Mouse (Mus musculus) liver, embryonic 13.5 days (tissue): Measurements from ENCODE around the gene 1700025G04Rik. TPM values are rescaled to one million over a fixed set of nuclear protein-coding genes. Genes with fewer than 3 reads are reported as not detected.

Experiments used
- ATAC-seq: fragments of 200-750 bp; cut with Nextera tagmentation; 2 replicates; pipeline ENCODE4 v1.8.0; 2017; ENCODE audit warnings: low read depth, mild to moderate bottlenecking, moderate number of reproducible peaks, moderate library complexity
- DNase-seq: peaks from one replicate; pipeline ENCODE4 v3.0.0; 2022
- H3K27ac ChIP-seq: fragments of 300-500 bp; sonication (generic); 2 replicates; pipeline ENCODE4 v1.5.1; 2015; ENCODE audit warnings: moderate library complexity, mild to moderate bottlenecking, inconsistent platforms
- H3K27me3 ChIP-seq: fragments of 300-500 bp; sonication (generic); 2 replicates; pipeline ENCODE4 v1.6.1; 2015; ENCODE audit warnings: mild to moderate bottlenecking, inconsistent platforms
- H3K36me3 ChIP-seq: fragments of 300-500 bp; sonication (generic); 2 replicates; pipeline ENCODE4 v1.6.1; 2015; ENCODE audit warnings: mild to moderate bottlenecking, inconsistent platforms
- H3K4me1 ChIP-seq: fragments of 300-500 bp; sonication (generic); replicated peaks from 2 replicates; pipeline ENCODE4 v1.6.1; 2015; ENCODE audit warnings: inconsistent platforms
- H3K4me2 ChIP-seq: fragments of 300-500 bp; sonication (generic); 2 replicates; pipeline ENCODE4 v1.6.1; 2015; ENCODE audit warnings: inconsistent platforms, mild to moderate bottlenecking, moderate library complexity
- H3K4me3 ChIP-seq: fragments of 300-500 bp; sonication (generic); replicated peaks from 2 replicates; pipeline ENCODE4 v1.5.1; 2015; ENCODE audit warnings: mild to moderate bottlenecking, inconsistent platforms
- H3K9ac ChIP-seq: fragments of 300-500 bp; sonication (generic); 2 replicates; pipeline ENCODE4 v1.6.1; 2015; ENCODE audit warnings: mild to moderate bottlenecking, inconsistent platforms
- H3K9me3 ChIP-seq: fragments of 300-500 bp; sonication (generic); replicated peaks from 2 replicates; pipeline ENCODE4 v1.6.1; 2016; ENCODE audit warnings: inconsistent platforms
- WGBS: fragments of 180-500 bp; shearing (Covaris S2); methylation state at CpG from one replicate; pipeline ENCODE4 v1.1.7; 2015; ENCODE audit not compliant: insufficient replicate concordance; 5-methylcytosine and 5-hydroxymethylcytosine counted together
- polyA plus RNA-seq: library from polyadenylated mRNA; unstranded; fragments of >200 nt; fragmentation: Nextera tagmentation; extraction: Ambion mirVana; gene quantifications from 2 replicates; pipeline ENCODE4 v1.2.1, GENCODE M21; 2015

The 1700025G04Rik gene
- polyA plus RNA-seq, 1 experiment from 2014 or later, result 1.8 TPM

GRCm38 (mm10) chr1:152010251-152010980 lies 79.5 kb downstream of the 1700025G04Rik start:
- no peaks in the 10 kb centered on the region for H3K9me3 ChIP-seq
- no peak overlapping the region for H3K4me3 ChIP-seq
- H3K9ac ChIP-seq, result no peak overlapping the region
- no peaks in the 10 kb centered on the region for H3K27me3 ChIP-seq
- no peaks in the 10 kb centered on the region for H3K36me3 ChIP-seq
- no peak overlapping the region for H3K4me2 ChIP-seq
- ATAC-seq (no peak), DNase-seq (no peak)
- WGBS, result 75% methylated on average over 13 of the region's 13 CpGs
- peaks cover 4% of the 10 kb centered on the region; the same call in 1 of the 2 replicates for H3K4me1 ChIP-seq
- no peak overlapping the region for H3K27ac ChIP-seq

- Histone ChIP-seq H3K27ac (no peak overlapping the region), H3K4me2 (no peak overlapping the region), H3K4me3 (no peak overlapping the region), H3K36me3 (no peaks in the 10 kb centered on the region), H3K27me3 (no peaks in the 10 kb centered on the region), H3K4me1 (0 out of 2 replicates have a peak, but pooled peaks cover 3% of the 10 kb centered on the region), H3K9ac (no peak overlapping the region), H3K9me3 (no peaks in the 10 kb centered on the region)
- ATAC-seq, result 0 out of 2 replicates have a peak, but pooled peaks have one; percentile 34
- DNase-seq, result no peak
- WGBS, result 34% methylated on average over 8 of the region's 8 CpGs
Observed at GRCm38 (mm10) chr1:152008473-152008991, 81.4 kb downstream of the 1700025G04Rik start.

- H3K27me3 ChIP-seq, result no peaks in the 10 kb centered on the region
- no peak for ATAC-seq
- no peaks in the 10 kb centered on the region for H3K9me3 ChIP-seq
- H3K4me3 ChIP-seq, result no peak overlapping the region
- H3K36me3 ChIP-seq, result no peaks in the 10 kb centered on the region
- 0 out of 2 replicates have a peak, but pooled peaks cover 3% of the 10 kb centered on the region for H3K4me1 ChIP-seq
- 75% methylated on average over 6 of the region's 6 CpGs for WGBS
- H3K27ac ChIP-seq, result no peak overlapping the region
- H3K9ac ChIP-seq, result no peak overlapping the region
- no peak overlapping the region for H3K4me2 ChIP-seq
- DNase-seq, result no peak
Observed at GRCm38 (mm10) chr1:152006529-152006928, 83.4 kb downstream of the 1700025G04Rik start.

DNA sequence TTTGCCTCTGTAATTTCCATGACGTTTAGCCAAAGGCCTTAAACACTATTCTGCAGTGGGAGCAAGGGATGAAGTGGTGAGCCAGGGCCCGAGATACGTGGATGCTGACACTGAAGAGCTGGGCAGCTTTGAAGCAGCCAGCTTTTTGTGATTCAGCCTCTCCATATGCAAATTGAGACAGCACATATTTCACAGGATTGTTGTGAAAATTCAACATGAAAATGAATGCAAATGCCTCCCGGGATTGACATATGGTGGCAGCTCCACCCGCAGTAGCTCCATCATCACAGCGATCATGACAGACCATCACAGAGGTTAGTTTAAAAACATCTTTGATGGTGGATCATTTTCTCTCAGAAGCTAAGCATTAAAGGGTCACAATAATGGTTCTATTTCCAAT lies 85.4 kb downstream of the 1700025G04Rik start:
- Histone ChIP-seq H3K4me2 (no peak overlapping the region), H3K27ac (no peak overlapping the region), H3K4me1 (0 out of 2 replicates have a peak, but pooled peaks cover 3% of the 10 kb centered on the region), H3K4me3 (no peak overlapping the region), H3K9me3 (no peaks in the 10 kb centered on the region), H3K9ac (no peak overlapping the region), H3K36me3 (no peaks in the 10 kb centered on the region), H3K27me3 (no peaks in the 10 kb centered on the region)
- 73% methylated on average over 6 of the region's 6 CpGs for whole genome bisulfite sequencing
- DNase-seq (no peak), ATAC-seq (no peak)

DNA sequence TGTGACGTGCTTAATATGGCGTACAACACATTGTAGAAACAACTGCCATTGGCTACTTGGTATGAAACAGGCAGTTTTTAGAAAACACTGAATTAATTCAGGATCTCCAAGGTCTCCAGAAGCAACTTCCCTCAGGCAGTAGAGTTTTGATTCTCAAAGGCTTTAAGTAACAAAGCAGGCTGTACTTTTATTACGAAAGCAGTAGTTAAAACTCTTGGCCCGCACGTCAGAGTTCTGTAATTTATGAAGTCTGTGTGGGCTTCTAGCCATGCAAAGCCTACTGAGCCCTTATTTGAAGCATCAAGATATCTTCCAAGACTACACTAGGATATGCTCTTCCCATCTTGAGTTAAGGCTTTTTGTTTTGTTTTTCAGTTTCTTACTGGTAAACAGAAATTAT lies 89.5 kb downstream of the 1700025G04Rik start:
- Histone ChIP-seq H3K9me3 (no peaks in the 10 kb centered on the region), H3K27ac (no peak overlapping the region), H3K4me2 (no peak overlapping the region), H3K36me3 (no peaks in the 10 kb centered on the region), H3K4me1 (0 out of 2 replicates have a peak, but pooled peaks cover 3% of the 10 kb centered on the region), H3K9ac (no peak overlapping the region), H3K4me3 (no peak overlapping the region), H3K27me3 (no peaks in the 10 kb centered on the region)
- no peak for ATAC-seq
- WGBS, result 74% methylated on average over 5 of the region's 5 CpGs
- no peak for DNase-seq

- WGBS, result 48% methylated on average over 7 of the region's 7 CpGs
- no peak overlapping the region for H3K27ac ChIP-seq
- H3K4me2 ChIP-seq, result no peak overlapping the region
- no peaks in the 10 kb centered on the region for H3K36me3 ChIP-seq
- H3K9me3 ChIP-seq, result no peaks in the 10 kb centered on the region
- H3K4me1 ChIP-seq, result 0 out of 2 replicates have a peak, but pooled peaks cover 3% of the 10 kb centered on the region
- DNase-seq (no peak), ATAC-seq (no peak)
- no peak overlapping the region for H3K9ac ChIP-seq
- H3K4me3 ChIP-seq, result no peak overlapping the region
- no peaks in the 10 kb centered on the region for H3K27me3 ChIP-seq
Observed at GRCm38 (mm10) chr1:151999424-151999842, 90.5 kb downstream of the 1700025G04Rik start.

DNA sequence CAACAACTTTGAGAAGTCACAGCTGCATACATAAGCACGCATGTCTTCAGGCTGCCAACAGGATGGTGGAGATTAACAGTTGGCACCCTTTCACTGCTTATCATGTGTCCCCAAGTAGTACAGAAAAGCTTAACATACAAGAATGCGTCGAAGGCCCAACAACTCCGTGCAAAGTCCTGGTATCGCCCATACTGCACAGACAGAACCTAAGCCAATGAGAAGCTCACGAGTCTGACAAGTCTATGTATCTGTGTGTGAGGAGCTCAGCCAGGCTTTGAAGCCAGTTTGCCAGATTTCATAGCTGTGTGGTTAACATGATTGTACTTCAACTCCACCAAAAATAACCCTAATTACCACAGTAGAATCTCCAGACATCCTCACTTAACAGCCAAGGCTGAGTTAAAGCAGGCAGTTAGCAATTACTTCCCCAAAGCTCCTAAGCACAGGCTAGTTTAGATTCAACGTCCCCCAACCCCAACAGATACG lies 91.2 kb downstream of the 1700025G04Rik start:
- DNase-seq (no peak), ATAC-seq (no peak)
- H3K4me2 ChIP-seq, result no peak overlapping the region
- no peaks in the 10 kb centered on the region for H3K36me3 ChIP-seq
- H3K27me3 ChIP-seq, result no peaks in the 10 kb centered on the region
- H3K27ac ChIP-seq, result no peak overlapping the region
- no peak overlapping the region for H3K4me3 ChIP-seq
- 51% methylated on average over 8 of the region's 8 CpGs for WGBS
- H3K4me1 ChIP-seq, result 0 out of 2 replicates have a peak, but pooled peaks cover 3% of the 10 kb centered on the region
- no peaks in the 10 kb centered on the region for H3K9me3 ChIP-seq
- H3K9ac ChIP-seq, result no peak overlapping the region

- no peaks in the 10 kb centered on the region for H3K36me3 ChIP-seq
- no peak overlapping the region for H3K9ac ChIP-seq
- no peak overlapping the region for H3K4me2 ChIP-seq
- 36% methylated on average over 7 of the region's 7 CpGs for WGBS
- H3K27me3 ChIP-seq, result no peaks in the 10 kb centered on the region
- 0 out of 2 replicates have a peak, but pooled peaks cover 3% of the 10 kb centered on the region for H3K4me1 ChIP-seq
- no peaks in the 10 kb centered on the region for H3K9me3 ChIP-seq
- no peak for DNase-seq
- no peak overlapping the region for H3K4me3 ChIP-seq
- no peak overlapping the region for H3K27ac ChIP-seq
- ATAC-seq, result no peak
Observed at GRCm38 (mm10) chr1:151997591-151997990, 92.3 kb downstream of the 1700025G04Rik start.

- 61% methylated on average over 10 of the region's 10 CpGs for WGBS
- H3K4me1 ChIP-seq, result 0 out of 2 replicates have a peak, but pooled peaks cover 3% of the 10 kb centered on the region
- no peaks in the 10 kb centered on the region; the same call in 1 of the 2 replicates for H3K9me3 ChIP-seq
- H3K36me3 ChIP-seq, result no peaks in the 10 kb centered on the region
- no peak for DNase-seq
- no peak overlapping the region for H3K4me2 ChIP-seq
- H3K27me3 ChIP-seq, result no peaks in the 10 kb centered on the region
- H3K9ac ChIP-seq, result no peak overlapping the region
- H3K27ac ChIP-seq, result no peak overlapping the region
- ATAC-seq, result no peak
- no peak overlapping the region for H3K4me3 ChIP-seq
Observed at GRCm38 (mm10) chr1:151995948-151996697, 93.8 kb downstream of the 1700025G04Rik start.

GRCm38 (mm10) chr1:151994271-151994670 lies 95.7 kb downstream of the 1700025G04Rik start:
- Histone ChIP-seq H3K9me3 (no peaks in the 10 kb centered on the region; the same call in 1 of the 2 replicates), H3K9ac (no peak overlapping the region), H3K4me3 (no peak overlapping the region), H3K27ac (no peak overlapping the region), H3K27me3 (no peaks in the 10 kb centered on the region), H3K36me3 (no peaks in the 10 kb centered on the region), H3K4me2 (no peak overlapping the region), H3K4me1 (0 out of 2 replicates have a peak, but pooled peaks cover 3% of the 10 kb centered on the region)
- DNase-seq (no peak), ATAC-seq (no peak)
- WGBS, result 64% methylated on average over 6 of the region's 6 CpGs

GRCm38 (mm10) chr1:151991505-151991904 lies 98.4 kb downstream of the 1700025G04Rik start:
- no peak overlapping the region for H3K27ac ChIP-seq
- H3K9me3 ChIP-seq, result no peaks in the 10 kb centered on the region; the same call in 1 of the 2 replicates
- ATAC-seq (no peak), DNase-seq (no peak)
- no peak overlapping the region for H3K4me2 ChIP-seq
- H3K27me3 ChIP-seq, result no peaks in the 10 kb centered on the region
- 81% methylated on average over 4 of the region's 4 CpGs for WGBS
- H3K36me3 ChIP-seq, result no peaks in the 10 kb centered on the region
- H3K9ac ChIP-seq, result no peak overlapping the region
- no peak overlapping the region for H3K4me3 ChIP-seq
- no peaks in the 10 kb centered on the region for H3K4me1 ChIP-seq
